Mouse (Mus musculus): ENCODE measurements around the gene Aldh1a1.

Aldh1a1 gene

DNA sequence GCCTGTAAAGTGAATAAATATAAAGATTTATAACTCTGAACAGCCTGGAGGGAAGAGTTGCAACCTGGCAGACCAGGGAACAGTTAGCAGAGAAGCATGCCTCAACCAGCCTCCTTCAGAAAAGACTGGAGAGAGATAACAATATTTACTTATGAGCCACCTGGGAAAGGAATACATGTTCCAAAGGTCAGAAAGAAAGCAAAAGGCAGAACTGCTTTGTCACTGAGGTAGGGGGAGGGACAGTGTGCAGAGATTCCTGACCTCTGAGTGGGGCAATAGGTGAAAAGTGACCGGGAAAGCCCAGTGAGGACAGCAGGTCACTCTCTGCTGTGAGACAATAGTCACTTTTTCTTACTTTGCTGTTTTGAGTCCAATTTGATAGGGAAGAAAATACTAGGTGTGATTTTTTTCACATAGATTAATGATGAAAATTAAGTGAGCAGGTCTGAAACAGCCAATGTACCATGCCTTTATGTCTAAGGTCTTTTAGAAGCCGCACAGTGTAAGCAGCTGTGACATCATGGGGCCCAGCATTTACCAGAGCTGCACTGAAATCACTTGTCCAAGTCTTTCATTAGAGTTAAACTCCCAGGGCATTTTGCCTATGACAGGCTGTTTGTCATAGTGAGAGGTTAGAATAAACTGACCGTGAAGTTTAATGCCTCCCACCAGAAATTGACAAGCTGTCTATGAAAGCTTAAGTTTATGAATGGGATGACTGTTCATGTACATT, 161.8 kb downstream of the Aldh1a1 start:
- DNase-seq, result peak; percentile 9

DNA sequence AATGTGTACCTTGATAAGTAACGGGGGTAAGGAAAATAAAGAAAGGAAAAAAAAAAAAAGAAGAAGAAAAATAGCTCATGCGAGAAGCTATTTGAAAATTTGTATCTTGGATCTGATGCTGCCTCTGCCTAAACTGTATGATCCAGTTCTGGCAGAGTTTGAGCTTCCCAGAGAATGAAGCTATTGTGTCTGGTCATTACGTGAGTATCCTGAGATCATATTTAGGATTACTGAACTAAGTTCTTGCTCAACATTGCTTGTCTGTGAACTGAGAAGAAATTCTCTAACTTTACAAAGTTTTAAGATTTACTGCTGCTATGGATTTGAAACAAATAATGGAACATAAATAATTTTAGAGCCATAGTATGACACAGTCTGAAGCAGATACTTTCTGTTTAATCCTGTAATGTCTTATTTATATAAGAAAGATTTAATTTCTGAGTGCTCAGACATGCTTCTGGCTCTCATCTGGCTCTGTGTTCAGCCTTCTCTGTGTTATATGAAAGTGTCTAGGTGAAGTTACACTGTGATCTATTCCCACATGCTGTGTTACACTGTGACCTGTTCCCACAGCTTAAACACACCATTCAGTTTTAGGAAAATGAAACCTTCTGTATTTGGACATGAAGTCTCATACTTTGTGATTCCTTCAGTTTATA, 185.3 kb downstream of the Aldh1a1 start:
- no peak for DNase-seq
